26 mouse cellular contexts compared by ENCODE assay signal in the genomic region with DNA sequence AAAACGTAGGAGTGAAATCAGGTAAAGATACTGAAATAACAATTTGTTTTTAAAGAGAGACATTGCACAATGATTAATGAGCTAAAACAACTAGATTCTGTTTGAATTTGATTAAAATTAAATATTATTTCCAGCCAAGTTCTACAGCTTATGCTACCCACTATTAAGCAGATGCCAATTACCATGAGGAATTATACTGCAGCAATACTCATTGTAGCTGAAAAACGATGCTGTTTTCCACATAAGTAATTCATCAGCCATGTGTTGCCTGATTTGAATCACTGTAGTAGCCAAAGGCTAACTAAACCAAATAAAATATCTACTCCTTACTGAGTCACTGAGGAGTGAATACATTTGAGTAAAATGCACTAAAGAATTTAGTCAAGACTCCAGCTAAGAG.
"Had no signal": no experiment of that assay in that cellular context is flagged by ENCODE, and none has a peak within 500 bp of the region (broad histone marks: within the 10 kb centered on the region; RNA-seq: fewer than 3 reads in every experiment).

No protein-coding gene starts in this region.

- ATAC-seq: forebrain, embryonic 14.5 days; forebrain, postnatal 0 days had no signal

- H3K4me1 ChIP-seq: embryonic facial prominence, embryonic 12.5 days; embryonic facial prominence, embryonic 15.5 days; heart, embryonic 10.5 days had no signal

- H3K27ac ChIP-seq: embryonic facial prominence, embryonic 10.5 days; embryonic facial prominence, embryonic 12.5 days; embryonic facial prominence, embryonic 13.5 days; embryonic facial prominence, embryonic 15.5 days; forebrain, embryonic 10.5 days; gastrocnemius, adult 2 months; heart, adult 2 months; heart, embryonic 10.5 days had no signal

- H3K4me3 ChIP-seq: embryonic facial prominence, embryonic 10.5 days; embryonic facial prominence, embryonic 12.5 days; embryonic facial prominence, embryonic 13.5 days; embryonic facial prominence, embryonic 15.5 days; erythroblast, embryonic 14.5 days; forebrain, embryonic 10.5 days; gastrocnemius, adult 2 months; heart, adult 2 months; heart, embryonic 10.5 days had no signal

- DNase-seq: cerebellum, adult 2 months; cerebellum, adult 8-10 months; cerebellum, adult 9-10 months; cerebellum, adult 9-11 months; cerebellum, postnatal 10 days; cerebellum, postnatal 14 days; cerebellum, postnatal 25 days; cerebellum, postnatal 36 days; embryo, embryonic 11 days; forebrain, postnatal 0 days; gastrocnemius, adult 2 months; gastrocnemius, postnatal 10 days; gastrocnemius, postnatal 14 days; gastrocnemius, postnatal 25 days; gastrocnemius, postnatal 36 days; heart, adult 11 months; heart, adult 18-20 months; heart, adult 2 months had no signal

- H3K36me3 ChIP-seq: embryonic facial prominence, embryonic 10.5 days; embryonic facial prominence, embryonic 12.5 days; embryonic facial prominence, embryonic 13.5 days; embryonic facial prominence, embryonic 15.5 days; forebrain, embryonic 10.5 days; heart, embryonic 10.5 days had no signal

- H3K9me3 ChIP-seq: embryonic facial prominence, embryonic 10.5 days; embryonic facial prominence, embryonic 12.5 days; embryonic facial prominence, embryonic 13.5 days; embryonic facial prominence, embryonic 15.5 days; forebrain, embryonic 10.5 days; heart, embryonic 10.5 days had no signal

- H3K27me3 ChIP-seq: embryonic facial prominence, embryonic 12.5 days; embryonic facial prominence, embryonic 13.5 days; embryonic facial prominence, embryonic 15.5 days had no signal

- H3K4me2 ChIP-seq: embryonic facial prominence, embryonic 12.5 days; embryonic facial prominence, embryonic 13.5 days; embryonic facial prominence, embryonic 15.5 days had no signal

- H3K9ac ChIP-seq: embryonic facial prominence, embryonic 12.5 days; embryonic facial prominence, embryonic 13.5 days; embryonic facial prominence, embryonic 15.5 days; forebrain, postnatal 0 days had no signal
